19 mouse cellular contexts compared by ENCODE assay signal in genomic region chr17:77096836-77097235, GRCm38 (mm10).
A peak's percentile ranks its signal among the peaks of the same experiment; 100 is the strongest.
DNase-seq lines count a peak whose midpoint lies in the region; ATAC-seq and TF ChIP-seq lines count a peak whose summit lies in the region.
"Had no signal": no experiment of that assay in that cellular context is flagged by ENCODE, and none has a peak within 500 bp of the region (broad histone marks: within the 10 kb centered on the region; RNA-seq: fewer than 3 reads in every experiment).

No protein-coding gene starts in this region.

- no peak for TF ChIP-seq CTCF in kidney, adult 2 months (conservative IDR thresholded peaks at IDR 0.05; ENCODE audit: insufficient read depth, insufficient read length, low read depth, low read length)

- no peak for TF ChIP-seq POLR2A in kidney, adult 2 months (IDR thresholded peaks at IDR 0.05; ENCODE audit: low read depth, low read length)

- no peaks in the 10 kb centered on the region for H3K27me3 ChIP-seq in forebrain, embryonic 14.5 days (replicated peaks; ENCODE audit: control insufficient read depth, insufficient read depth, low read length)
- no peaks in the 10 kb centered on the region for H3K27me3 ChIP-seq in forebrain, embryonic 12.5 days
- no peaks in the 10 kb centered on the region for H3K27me3 ChIP-seq in kidney, adult 2 months (replicated peaks; ENCODE audit: control insufficient read depth, insufficient read depth, low read length)
- H3K27me3 ChIP-seq: heart, embryonic 13.5 days; limb, embryonic 13.5 days; midbrain, embryonic 15.5 days had no signal

- DNase-seq in forebrain, embryonic 14.5 days (ENCODE audit: low spot score), result peak; percentile 60
- peak; percentile 6 for DNase-seq in right cerebral cortex, adult 18-20 months
- DNase-seq in right cerebral cortex, postnatal 14 days, result no peak
- DNase-seq in layer of hippocampus, adult 9-10 months (ENCODE audit: low spot score), result peak; percentile 2
- DNase-seq in kidney, adult 2 months, result no peak
- DNase-seq in ovary, postnatal 10 days (ENCODE audit: low spot score), result no peak
- DNase-seq: adrenal gland, postnatal 36 days; cerebellum, postnatal 14 days; embryo, embryonic 11 days; heart, postnatal 36 days; kidney, adult 11 months; kidney, postnatal 10 days; lung, postnatal 10 days; thymus, postnatal 36 days had no signal

- WGBS in forebrain, embryonic 14.5 days, result 34% methylated on average over 3 of the region's 3 CpGs
- 48% methylated on average over 3 of the region's 3 CpGs for whole genome bisulfite sequencing in forebrain, embryonic 12.5 days
- WGBS in kidney, adult 2 months, result 64% methylated on average over 3 of the region's 3 CpGs

- H3K36me3 ChIP-seq in forebrain, embryonic 14.5 days (ENCODE audit: control insufficient read depth, insufficient read depth, low read length), result no peaks in the 10 kb centered on the region
- no peaks in the 10 kb centered on the region for H3K36me3 ChIP-seq in forebrain, embryonic 12.5 days (replicated peaks)
- no peaks in the 10 kb centered on the region for H3K36me3 ChIP-seq in kidney, adult 2 months (ENCODE audit: control insufficient read depth, insufficient read depth, low read length)
- H3K36me3 ChIP-seq: heart, embryonic 13.5 days; limb, embryonic 13.5 days; midbrain, embryonic 15.5 days had no signal

- H3K9ac ChIP-seq in forebrain, embryonic 14.5 days (ENCODE audit: low read length), result no peak overlapping the region
- no peak overlapping the region for H3K9ac ChIP-seq in forebrain, embryonic 12.5 days
- H3K9ac ChIP-seq: heart, embryonic 13.5 days; limb, embryonic 13.5 days; midbrain, embryonic 15.5 days had no signal

- H3K9me3 ChIP-seq in forebrain, embryonic 14.5 days (replicated peaks; ENCODE audit: control insufficient read depth, low read length), result no peaks in the 10 kb centered on the region
- no peaks in the 10 kb centered on the region for H3K9me3 ChIP-seq in forebrain, embryonic 12.5 days
- H3K9me3 ChIP-seq: heart, embryonic 13.5 days; limb, embryonic 13.5 days; midbrain, embryonic 15.5 days had no signal

- no peaks in the 10 kb centered on the region for H3K4me1 ChIP-seq in forebrain, embryonic 14.5 days (ENCODE audit: control insufficient read depth, insufficient read depth, low read length)
- no peaks in the 10 kb centered on the region for H3K4me1 ChIP-seq in forebrain, embryonic 12.5 days
- H3K4me1 ChIP-seq in kidney, adult 2 months (ENCODE audit: control insufficient read depth, insufficient read depth, low read length), result no peaks in the 10 kb centered on the region
- H3K4me1 ChIP-seq: heart, embryonic 13.5 days; limb, embryonic 13.5 days had no signal

- no peak overlapping the region for H3K4me3 ChIP-seq in forebrain, embryonic 14.5 days (ENCODE audit: low read depth, low read length)
- H3K4me3 ChIP-seq in forebrain, embryonic 12.5 days (replicated peaks), result no peak overlapping the region
- H3K4me3 ChIP-seq in kidney, adult 2 months (ENCODE audit: insufficient read depth, low read depth, low read length), result no peak overlapping the region
- H3K4me3 ChIP-seq: heart, embryonic 13.5 days; limb, embryonic 13.5 days; midbrain, embryonic 15.5 days had no signal

- no peak overlapping the region for H3K4me2 ChIP-seq in forebrain, embryonic 14.5 days (ENCODE audit: low read length)
- H3K4me2 ChIP-seq in forebrain, embryonic 12.5 days, result no peak overlapping the region
- H3K4me2 ChIP-seq: heart, embryonic 13.5 days; limb, embryonic 13.5 days; midbrain, embryonic 15.5 days had no signal

- no peak for ATAC-seq in forebrain, embryonic 14.5 days
- no peak for ATAC-seq in forebrain, embryonic 12.5 days (ENCODE audit: low FRiP score)
- ATAC-seq: hindbrain, embryonic 16.5 days; midbrain, embryonic 15.5 days had no signal

- no peak overlapping the region for H3K27ac ChIP-seq in forebrain, embryonic 14.5 days (ENCODE audit: low read depth, low read length)
- no peak overlapping the region for H3K27ac ChIP-seq in forebrain, embryonic 12.5 days
- no peak overlapping the region for H3K27ac ChIP-seq in kidney, adult 2 months (ENCODE audit: insufficient read depth, low read depth, low read length)
- H3K27ac ChIP-seq: heart, embryonic 13.5 days; limb, embryonic 13.5 days; midbrain, embryonic 15.5 days had no signal

Comparison
In these comparisons a context has a peak if more than half of its experiments do, and no peak if none do; other contexts are left out.
1. DNase-seq: peak in forebrain, embryonic 14.5 days (single experiment), right cerebral cortex, adult 18-20 months (single experiment) and layer of hippocampus, adult 9-10 months (single experiment); none in right cerebral cortex, postnatal 14 days (single experiment), kidney, adult 2 months (single experiment) and ovary, postnatal 10 days (single experiment).